Mouse (Mus musculus) layer of hippocampus, adult 6 months (tissue): ENCODE data around the gene Th. TPM values are rescaled to one million over a fixed set of nuclear protein-coding genes. Genes with fewer than 3 reads are reported as not detected.

Source experiments
- long read RNA-seq, 2 experiments: library from polyadenylated mRNA; unstranded; transcript quantifications; one replicate each; pipeline ENCODE4 v2.0.0; 2019 to 2020
- polyA plus RNA-seq: library from polyadenylated mRNA; unstranded; fragments of <200 nt; fragmentation: Nextera tagmentation; gene quantifications from 2 replicates; pipeline ENCODE4 v1.2.3, GENCODE M21; 2021

Th gene
- 0.92 and 1.5 TPM in 2 replicates for polyA plus RNA-seq
- long read RNA-seq, experiment 1: 0 reads
- long read RNA-seq, experiment 2, transcript Th-201 (13 exons, 1,829 nt): major isoform, 13 of 17 reads
- long read RNA-seq, experiment 2, partial matches to known transcripts: 2 of 17 reads
- long read RNA-seq, experiment 2, other reads (novel, unspliced or antisense): 2 of 17 reads

GRCm38 (mm10) chr7:142931028-142931427 is at the start of gene Th:
Gene Th, minus strand, starts transcription at chr7:142931128.

GRCm38 (mm10) chr7:142968809-142969511 is 38.0 kb upstream of the Th start, which contains the start of gene Ascl2:
Gene Ascl2, minus strand, starts transcription at chr7:142969264.

Other genes with a start within 250 kb of the Th start
- 3.6 TPM in 1 of 2 replicates, not detected in the other for gene Ins2, start 187.7 kb downstream of the Th start, polyA plus RNA-seq
- 0.24 and 0.64 TPM in 2 replicates for gene Ascl2, start 38.1 kb upstream of the Th start, polyA plus RNA-seq
- gene Tspan32, start 73.9 kb upstream of the Th start, polyA plus RNA-seq: 0.18 and 0.62 TPM in 2 replicates
- 1,604 and 1,768 TPM in 2 replicates for gene Cd81, start 121.6 kb upstream of the Th start, polyA plus RNA-seq
- 51.4 and 51.5 TPM in 2 replicates for gene Tssc4, start 138.1 kb upstream of the Th start, polyA plus RNA-seq
- gene Trpm5, start 163.5 kb upstream of the Th start, polyA plus RNA-seq: 0.18 and 0.41 TPM in 2 replicates
- gene Kcnq1, start 175.2 kb upstream of the Th start, polyA plus RNA-seq: 0.49 and 0.90 TPM in 2 replicates